Mouse (Mus musculus) 3134 (cell line): ENCODE measurements around the gene Ckm.

Source experiments
- DNase-seq: peaks from one replicate; pipeline ENCODE4 v3.0.0-alpha.2; 2011; ENCODE audit warnings: low spot score; ENCODE audit not compliant: insufficient read length; ENCODE audit errors: extremely low read depth

Ckm gene

GRCm38 (mm10) chr7:19429726-19430125, 25.1 kb downstream of the Ckm start:
- no peak for DNase-seq

- no peak for DNase-seq
Measured at GRCm38 (mm10) chr7:19430402-19430801, 25.8 kb downstream of the Ckm start.

- DNase-seq: no peak
Measured at GRCm38 (mm10) chr7:19432475-19432874, 27.9 kb downstream of the Ckm start.

GRCm38 (mm10) chr7:19436276-19436675, 31.7 kb downstream of the Ckm start:
- no peak for DNase-seq

GRCm38 (mm10) chr7:19437048-19437447, 32.5 kb downstream of the Ckm start:
- no peak for DNase-seq

- DNase-seq: no peak
Measured at GRCm38 (mm10) chr7:19441448-19442091, 37.0 kb downstream of the Ckm start.

GRCm38 (mm10) chr7:19443344-19443743, 38.8 kb downstream of the Ckm start:
- no peak for DNase-seq

- no peak for DNase-seq
Measured at GRCm38 (mm10) chr7:19444801-19445200, 40.2 kb downstream of the Ckm start.

GRCm38 (mm10) chr7:19447689-19448088, 43.1 kb downstream of the Ckm start:
- DNase-seq: no peak

- no peak for DNase-seq
Measured at GRCm38 (mm10) chr7:19449165-19449564, 44.6 kb downstream of the Ckm start.

GRCm38 (mm10) chr7:19455186-19455585, 50.6 kb downstream of the Ckm start:
- no peak for DNase-seq

- DNase-seq: no peak
Measured at GRCm38 (mm10) chr7:19455819-19456495, 51.4 kb downstream of the Ckm start.

GRCm38 (mm10) chr7:19456628-19457027, 52.1 kb downstream of the Ckm start:
- DNase-seq: no peak

- DNase-seq: peak; percentile 50
Measured at GRCm38 (mm10) chr7:19457414-19458071, 53.0 kb downstream of the Ckm start.

- peak; percentile 56 for DNase-seq
Measured at GRCm38 (mm10) chr7:19458072-19458486, 53.5 kb downstream of the Ckm start.

- peak; percentile 81 for DNase-seq
Measured at GRCm38 (mm10) chr7:19458591-19459111, 54.1 kb downstream of the Ckm start, which contains the start of gene Mark4. Gene Mark4, minus strand, starts transcription at chr7:19458821.

GRCm38 (mm10) chr7:19459144-19459870, 54.7 kb downstream of the Ckm start:
- no peak for DNase-seq

GRCm38 (mm10) chr7:19460500-19460899, 55.9 kb downstream of the Ckm start:
- no peak for DNase-seq

- no peak for DNase-seq
Measured at GRCm38 (mm10) chr7:19461488-19461887, 56.9 kb downstream of the Ckm start.

- DNase-seq: no peak
Measured at GRCm38 (mm10) chr7:19462443-19462842, 57.9 kb downstream of the Ckm start.

GRCm38 (mm10) chr7:19462884-19463381, 58.4 kb downstream of the Ckm start, which contains the start of gene Exoc3l2:
Gene Exoc3l2, plus strand, starts transcription at chr7:19463331.
- no peak for DNase-seq
